Mouse (Mus musculus): ENCODE results near the gene Ikzf5. TPM values are rescaled to one million over a fixed set of nuclear protein-coding genes. Genes with fewer than 3 reads are reported as not detected.

Gene Ikzf5
- 23.4 TPM for polyA plus RNA-seq (2014; fragmentation: Illumina TruSeq; extraction: RNeasy Lipid Tissue Mini Kit (QIAGEN cat#74804); ENCODE audit: low read depth, low replicate concordance)

GRCm38 (mm10) chr7:131410416-131411058 lies at the start of gene Ikzf5, which contains the start of gene Acadsb:
Gene Ikzf5, minus strand, starts transcription at chr7:131410521.
Gene Acadsb, plus strand, starts transcription at chr7:131410601.

GRCm38 (mm10) chr7:131370648-131371469 lies 39.5 kb downstream of the Ikzf5 start, which contains the start of gene Pstk:
Gene Pstk, plus strand, starts transcription at chr7:131371141.

GRCm38 (mm10) chr7:131362615-131363300 lies 47.6 kb downstream of the Ikzf5 start, which contains the start of gene 2310057M21Rik:
Gene 2310057M21Rik, minus strand, starts transcription at chr7:131362759.

Other genes with a start within 250 kb of the Ikzf5 start
- not detected for gene 5430419D17Rik, start 236.1 kb downstream of the Ikzf5 start, polyA plus RNA-seq (2014; fragmentation: Illumina TruSeq; extraction: RNeasy Lipid Tissue Mini Kit (QIAGEN cat#74804); ENCODE audit: low read depth, low replicate concordance)
- 0.57 TPM for gene Cuzd1, start 88.2 kb downstream of the Ikzf5 start, polyA plus RNA-seq (2014; fragmentation: Illumina TruSeq; extraction: RNeasy Lipid Tissue Mini Kit (QIAGEN cat#74804); ENCODE audit: low read depth, low replicate concordance)
- not detected for gene Fam24b, start 81.0 kb downstream of the Ikzf5 start, polyA plus RNA-seq (2014; fragmentation: Illumina TruSeq; extraction: RNeasy Lipid Tissue Mini Kit (QIAGEN cat#74804); ENCODE audit: low read depth, low replicate concordance)
- not detected for gene Fam24a, start 76.7 kb downstream of the Ikzf5 start, polyA plus RNA-seq (2014; fragmentation: Illumina TruSeq; extraction: RNeasy Lipid Tissue Mini Kit (QIAGEN cat#74804); ENCODE audit: low read depth, low replicate concordance)
- 3.6 TPM for gene 2310057M21Rik, start 47.8 kb downstream of the Ikzf5 start, polyA plus RNA-seq (2014; fragmentation: Illumina TruSeq; extraction: RNeasy Lipid Tissue Mini Kit (QIAGEN cat#74804); ENCODE audit: low read depth, low replicate concordance)
- gene Pstk, start 39.4 kb downstream of the Ikzf5 start, polyA plus RNA-seq (2014; fragmentation: Illumina TruSeq; extraction: RNeasy Lipid Tissue Mini Kit (QIAGEN cat#74804); ENCODE audit: low read depth, low replicate concordance) = 44.8 TPM
- gene Acadsb, start 80 bp upstream of the Ikzf5 start, polyA plus RNA-seq (2014; fragmentation: Illumina TruSeq; extraction: RNeasy Lipid Tissue Mini Kit (QIAGEN cat#74804); ENCODE audit: low read depth, low replicate concordance) = 659 TPM
- not detected for gene Hmx3, start 132.3 kb upstream of the Ikzf5 start, polyA plus RNA-seq (2014; fragmentation: Illumina TruSeq; extraction: RNeasy Lipid Tissue Mini Kit (QIAGEN cat#74804); ENCODE audit: low read depth, low replicate concordance)
- 3.8 TPM for gene Hmx2, start 138.3 kb upstream of the Ikzf5 start, polyA plus RNA-seq (2014; fragmentation: Illumina TruSeq; extraction: RNeasy Lipid Tissue Mini Kit (QIAGEN cat#74804); ENCODE audit: low read depth, low replicate concordance)
- 17.3 TPM for gene Bub3, start 149.7 kb upstream of the Ikzf5 start, polyA plus RNA-seq (2014; fragmentation: Illumina TruSeq; extraction: RNeasy Lipid Tissue Mini Kit (QIAGEN cat#74804); ENCODE audit: low read depth, low replicate concordance)

Measured in kidney, adult 10 weeks (tissue).